Mouse (Mus musculus) kidney, embryonic 15.5 days (tissue): ENCODE measurements around the gene Lingo3. TPM values are rescaled to one million over a fixed set of nuclear protein-coding genes. Genes with fewer than 3 reads are reported as not detected.

Experiments used
- ATAC-seq: fragments of 200-750 bp; cut with Nextera tagmentation; replicated peaks from 2 replicates; pipeline ENCODE4 v1.8.0; 2017; ENCODE audit warnings: moderate TSS enrichment; ENCODE audit not compliant: low FRiP score
- H3K27ac ChIP-seq: fragments of 300-500 bp; sonication (generic); 2 replicates; pipeline ENCODE4 v1.5.1; 2015; ENCODE audit warnings: mild to moderate bottlenecking, inconsistent platforms
- H3K27me3 ChIP-seq: fragments of 300-500 bp; sonication (generic); 2 replicates; pipeline ENCODE4 v1.6.1; 2015; ENCODE audit warnings: inconsistent platforms
- H3K36me3 ChIP-seq: fragments of 300-500 bp; sonication (generic); 2 replicates; pipeline ENCODE4 v1.6.1; 2015; ENCODE audit warnings: inconsistent platforms
- H3K4me1 ChIP-seq: fragments of 300-500 bp; sonication (generic); 2 replicates; pipeline ENCODE4 v1.6.1; 2015; ENCODE audit warnings: inconsistent platforms
- H3K4me2 ChIP-seq: fragments of 300-500 bp; sonication (generic); 2 replicates; pipeline ENCODE4 v1.6.1; 2015; ENCODE audit warnings: moderate library complexity, mild to moderate bottlenecking, inconsistent platforms
- H3K4me3 ChIP-seq: fragments of 300-500 bp; sonication (generic); replicated peaks from 2 replicates; pipeline ENCODE4 v1.5.1; 2015; ENCODE audit warnings: mild to moderate bottlenecking, inconsistent platforms
- H3K9ac ChIP-seq: fragments of 300-500 bp; sonication (generic); 2 replicates; pipeline ENCODE4 v1.6.1; 2015; ENCODE audit warnings: mild to moderate bottlenecking, inconsistent platforms
- H3K9me3 ChIP-seq: fragments of 300-500 bp; sonication (generic); replicated peaks from 2 replicates; pipeline ENCODE4 v1.6.1; 2016; ENCODE audit warnings: inconsistent platforms
- WGBS: fragments of 180-500 bp; shearing (Covaris S2); methylation state at CpG from one replicate; pipeline ENCODE4 v1.1.7; 2015; ENCODE audit warnings: mixed read lengths; 5-methylcytosine and 5-hydroxymethylcytosine counted together
- microRNA counts: library from miRNA; unstranded; fragments of <30 nt; microRNA quantifications from one replicate; lab custom pipeline; 2016
- microRNA-seq: library from miRNA; unstranded; fragments of <30 nt; microRNA quantifications from one replicate; pipeline ENCODE4, GENCODE M21; 2016
- polyA plus RNA-seq: library from polyadenylated mRNA; unstranded; fragments of >200 nt; fragmentation: Nextera tagmentation; extraction: Ambion mirVana; gene quantifications from 2 replicates; pipeline ENCODE4 v1.2.1, GENCODE M21; 2015

Lingo3 gene
- polyA plus RNA-seq, 1 experiment from 2014 or later, result 0.83 TPM

DNA sequence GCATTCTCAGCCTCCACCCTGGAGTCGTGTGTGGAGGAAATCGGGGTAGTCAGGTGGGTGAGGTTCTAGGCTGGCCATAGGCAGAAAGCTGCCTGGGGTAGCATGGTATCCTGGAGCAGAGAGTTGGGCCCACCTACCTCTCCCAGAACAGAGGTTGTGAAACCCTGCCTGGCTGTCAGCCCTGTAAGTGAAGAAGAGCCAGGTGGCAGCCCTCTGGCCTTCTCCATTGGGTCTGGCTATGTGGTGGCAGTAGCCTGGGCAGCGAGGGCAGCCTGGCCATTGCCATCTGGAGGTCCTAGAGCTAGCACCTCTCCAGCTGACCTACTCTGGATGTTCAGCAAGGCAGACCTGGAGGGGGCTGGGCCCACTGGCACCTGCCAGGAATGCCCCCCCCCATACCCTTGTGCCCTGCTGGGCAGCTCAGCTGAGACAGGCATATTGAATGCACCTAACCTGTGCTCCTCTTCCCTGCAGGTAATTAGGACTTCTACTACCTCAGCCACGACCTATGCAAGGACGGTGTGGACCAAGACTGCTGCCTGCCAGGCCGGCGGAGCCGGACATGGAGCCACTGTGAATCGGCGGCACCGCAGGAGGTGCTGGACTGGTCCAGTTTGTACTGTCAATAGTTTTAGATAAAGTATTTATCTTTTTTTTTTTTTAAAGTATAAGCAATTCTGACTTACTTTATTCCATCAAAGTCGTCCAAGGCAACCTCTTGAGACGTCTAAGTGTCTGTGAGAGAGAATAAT lies 50.6 kb downstream of the Lingo3 start:
- Histone ChIP-seq H3K4me3 (no peak overlapping the region), H3K9me3 (no peaks in the 10 kb centered on the region), H3K4me1 (peaks cover 29% of the 10 kb centered on the region), H3K36me3 (peaks cover 86% of the 10 kb centered on the region), H3K27ac (no peak overlapping the region), H3K9ac (no peak overlapping the region), H3K4me2 (no peak overlapping the region), H3K27me3 (no peaks in the 10 kb centered on the region)
- ATAC-seq, result no peak
- WGBS, result 88% methylated on average over 13 of the region's 13 CpGs

DNA sequence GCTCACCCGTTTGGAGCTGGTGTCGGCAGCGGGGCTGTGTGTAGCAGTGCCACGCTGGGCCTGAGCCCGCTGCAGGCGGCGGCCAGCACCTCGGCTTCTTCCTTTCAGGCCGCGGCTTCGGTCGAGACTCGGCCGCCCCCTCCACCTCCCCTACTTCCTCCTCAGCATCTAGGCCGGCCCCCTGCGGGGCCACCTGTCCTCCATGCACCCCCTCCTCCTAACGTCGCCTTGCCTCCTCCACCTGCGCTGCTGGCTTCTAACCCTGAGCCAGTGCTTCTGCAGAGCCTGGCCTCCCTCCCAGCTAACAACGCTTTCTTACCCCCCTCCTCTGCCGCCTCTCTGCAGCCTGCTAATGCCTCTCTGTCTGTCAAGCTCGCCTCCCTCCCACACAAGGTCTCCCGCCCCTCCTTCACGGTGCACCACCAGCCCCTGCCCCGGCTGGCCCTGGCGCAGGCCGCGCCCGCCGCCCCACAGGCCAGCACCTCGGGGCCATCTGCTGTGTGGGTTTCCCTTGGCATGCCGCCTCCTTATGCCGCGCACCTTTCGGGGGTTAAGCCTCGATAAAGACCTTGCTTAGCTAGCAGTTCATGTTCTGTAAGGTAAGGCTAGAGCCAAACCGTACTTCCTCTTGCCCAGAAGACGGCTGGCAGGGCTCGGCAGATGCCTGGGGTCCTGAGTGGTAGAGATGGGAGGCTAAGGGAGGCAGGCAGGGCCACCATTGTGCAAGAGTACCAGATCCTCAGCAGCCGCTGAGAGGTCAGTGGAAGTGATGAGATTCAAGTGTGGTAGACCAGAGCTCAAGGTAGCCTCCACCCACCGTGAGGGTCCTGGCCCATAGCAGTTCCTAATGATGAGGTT lies 51.4 kb downstream of the Lingo3 start:
- Histone ChIP-seq H3K36me3 (peaks cover 94% of the 10 kb centered on the region), H3K27ac (peak overlapping the region; percentile 19; the same call in 1 of the 2 replicates), H3K9ac (no peak overlapping the region), H3K27me3 (no peaks in the 10 kb centered on the region), H3K4me2 (0 out of 2 replicates have a peak overlapping the region, but pooled peaks have one; percentile 4), H3K9me3 (no peaks in the 10 kb centered on the region), H3K4me3 (no peak overlapping the region), H3K4me1 (peaks cover 29% of the 10 kb centered on the region)
- 55% methylated on average over 41 of the region's 41 CpGs for WGBS
- 0 out of 2 replicates have a peak, but pooled peaks have one; percentile 13 for ATAC-seq

DNA sequence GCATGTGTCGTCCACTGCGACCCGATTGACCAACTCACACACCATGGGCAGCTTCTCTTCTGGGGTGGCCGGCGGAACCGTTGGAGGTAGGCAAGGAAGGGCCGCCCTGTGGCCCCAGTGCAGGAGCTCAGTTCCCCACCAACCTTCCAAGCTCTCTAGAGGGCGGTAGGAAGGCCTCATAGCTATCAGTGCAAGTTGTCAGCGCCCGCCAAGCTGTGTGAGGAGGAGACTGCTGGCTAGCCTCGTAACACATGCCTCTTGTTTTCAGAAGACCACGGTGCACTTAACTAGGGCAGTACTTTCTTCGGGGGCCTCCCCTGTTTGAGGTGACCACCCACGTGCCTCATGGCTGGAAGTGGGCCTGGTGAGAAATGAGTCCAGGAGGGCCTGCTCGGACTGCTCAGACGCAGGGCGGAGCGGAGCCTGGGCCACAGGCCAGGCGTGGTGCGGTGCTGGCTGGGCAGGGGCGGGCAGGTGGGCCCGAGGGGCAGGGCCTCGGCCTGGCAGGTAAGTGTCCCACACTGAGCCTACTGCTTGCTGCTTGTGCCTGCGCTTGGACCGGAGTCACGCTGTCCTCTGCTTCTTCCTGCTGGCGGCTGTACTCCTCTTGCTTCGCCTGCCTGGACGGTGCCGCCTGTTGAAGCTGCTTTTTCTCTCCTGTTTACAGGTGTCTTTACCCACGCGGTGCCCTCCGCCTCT lies 52.2 kb downstream of the Lingo3 start:
- Histone ChIP-seq H3K9me3 (no peaks in the 10 kb centered on the region), H3K4me1 (peaks cover 23% of the 10 kb centered on the region), H3K36me3 (peaks cover 99% of the 10 kb centered on the region), H3K27me3 (no peaks in the 10 kb centered on the region), H3K9ac (no peak overlapping the region), H3K27ac (0 out of 2 replicates have a peak overlapping the region, but pooled peaks have one; percentile 19), H3K4me2 (no peak overlapping the region), H3K4me3 (no peak overlapping the region)
- 81% methylated on average over 33 of the region's 33 CpGs for WGBS
- no peak for ATAC-seq

DNA sequence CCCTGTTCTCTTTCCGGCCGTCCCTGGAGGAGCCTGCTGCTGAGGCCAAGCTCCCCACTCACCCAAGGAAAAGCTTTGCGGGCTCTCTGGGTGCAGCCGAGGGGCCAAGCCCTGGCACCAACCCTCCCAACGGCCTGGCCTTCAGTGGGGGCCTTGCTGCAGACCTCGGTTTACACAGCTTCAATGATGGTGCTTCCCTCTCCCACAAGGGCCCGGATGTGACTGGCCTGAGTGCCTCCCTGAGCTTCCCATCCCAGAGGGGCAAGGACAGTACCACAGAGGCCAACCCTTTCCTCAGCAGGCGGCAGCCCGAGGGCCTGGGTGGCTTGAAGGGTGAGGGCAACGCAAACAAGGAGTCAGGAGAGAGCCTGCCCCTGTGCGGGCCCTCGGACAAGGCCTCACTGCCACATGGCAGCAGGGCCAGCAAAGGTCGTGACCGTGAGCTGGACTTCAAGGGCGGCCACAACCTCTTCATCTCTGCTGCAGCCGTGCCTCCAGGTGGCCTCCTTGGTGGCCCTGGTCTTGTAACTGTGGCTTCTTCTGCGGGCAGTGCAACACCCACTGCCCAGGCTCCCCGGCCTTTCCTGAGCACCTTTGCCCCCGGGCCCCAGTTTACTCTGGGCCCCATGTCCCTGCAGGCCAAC lies 53.0 kb downstream of the Lingo3 start:
- Histone ChIP-seq H3K4me3 (no peak overlapping the region), H3K27me3 (no peaks in the 10 kb centered on the region), H3K27ac (no peak overlapping the region), H3K4me1 (peaks cover 16% of the 10 kb centered on the region), H3K4me2 (no peak overlapping the region), H3K9ac (no peak overlapping the region), H3K9me3 (no peaks in the 10 kb centered on the region), H3K36me3 (peaks cover 99% of the 10 kb centered on the region)
- ATAC-seq, result no peak
- WGBS, result 82% methylated on average over 19 of the region's 19 CpGs

DNA sequence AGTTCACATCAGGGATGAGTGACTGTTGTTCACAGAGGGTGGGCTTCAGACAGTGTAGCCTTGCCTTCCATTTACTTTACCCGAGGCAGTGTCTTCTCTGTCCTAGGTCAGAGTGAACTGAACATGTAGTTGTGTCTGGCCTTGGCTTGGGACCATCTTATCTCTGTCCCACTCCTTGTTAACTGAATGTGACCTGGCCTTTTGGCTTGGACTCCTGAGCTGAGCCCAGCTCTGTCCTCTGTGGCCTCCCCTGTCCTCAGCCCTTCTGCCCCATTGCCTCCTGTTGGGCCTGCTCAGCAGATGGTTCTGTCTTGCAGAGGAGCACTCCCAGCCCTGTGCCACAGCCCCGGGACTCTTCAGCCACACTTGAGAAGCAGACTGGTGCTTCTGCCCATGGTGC lies 56.3 kb downstream of the Lingo3 start:
- Histone ChIP-seq H3K36me3 (peaks cover 99% of the 10 kb centered on the region), H3K27me3 (no peaks in the 10 kb centered on the region), H3K4me2 (no peak overlapping the region), H3K9me3 (no peaks in the 10 kb centered on the region), H3K4me3 (no peak overlapping the region), H3K9ac (no peak overlapping the region), H3K4me1 (peaks cover 13% of the 10 kb centered on the region), H3K27ac (no peak overlapping the region)
- WGBS, result 80% methylated on average over 2 of the region's 2 CpGs
- ATAC-seq, result no peak

DNA sequence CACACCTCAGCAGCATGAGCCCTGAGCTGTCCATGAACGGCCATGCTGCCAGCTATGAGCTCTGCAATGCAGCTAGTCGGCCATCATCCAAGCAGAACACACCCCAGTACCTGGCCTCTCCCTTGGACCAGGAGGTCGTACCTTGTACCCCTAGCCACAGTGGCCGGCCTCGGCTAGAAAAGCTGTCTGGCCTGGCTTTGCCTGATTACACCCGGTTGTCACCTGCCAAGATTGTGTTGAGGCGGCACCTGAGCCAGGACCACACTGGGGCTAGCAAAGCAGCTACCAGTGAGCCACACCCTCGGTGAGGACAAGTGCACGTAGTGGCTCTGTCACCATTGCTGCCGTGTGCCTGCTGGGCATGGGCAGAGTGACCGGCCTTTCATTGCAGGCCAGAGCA lies 57.9 kb downstream of the Lingo3 start:
- no peak for ATAC-seq
- H3K4me2 ChIP-seq, result no peak overlapping the region
- 0 out of 2 replicates have a peak, but pooled peaks cover 2% of the 10 kb centered on the region for H3K4me1 ChIP-seq
- H3K27ac ChIP-seq, result no peak overlapping the region
- no peak overlapping the region for H3K4me3 ChIP-seq
- no peaks in the 10 kb centered on the region for H3K9me3 ChIP-seq
- H3K36me3 ChIP-seq, result peaks cover 99% of the 10 kb centered on the region
- WGBS, result 90% methylated on average over 11 of the region's 11 CpGs
- no peaks in the 10 kb centered on the region for H3K27me3 ChIP-seq
- no peak overlapping the region for H3K9ac ChIP-seq

DNA sequence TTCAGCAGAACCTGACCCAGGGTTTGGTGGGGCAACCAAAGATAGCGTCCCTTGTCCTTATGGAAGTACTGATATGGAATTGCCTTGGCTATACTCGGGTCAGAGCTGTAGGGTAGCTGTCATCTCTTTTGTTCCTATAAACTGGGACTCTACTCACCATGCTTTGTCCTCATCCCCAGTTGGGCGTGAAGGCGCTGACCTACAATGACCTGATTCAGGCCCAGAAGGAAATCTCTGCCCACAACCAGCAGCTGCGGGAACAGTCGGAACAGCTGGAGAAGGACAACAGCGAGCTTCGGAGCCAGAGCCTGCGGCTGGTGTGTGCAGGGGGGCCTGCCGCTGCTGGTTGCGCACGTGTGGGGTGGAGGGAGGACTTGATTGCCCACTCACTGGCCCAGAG lies 59.0 kb downstream of the Lingo3 start:
- no peak for ATAC-seq
- Histone ChIP-seq H3K27ac (no peak overlapping the region), H3K9me3 (no peaks in the 10 kb centered on the region), H3K4me3 (no peak overlapping the region), H3K4me1 (no peaks in the 10 kb centered on the region), H3K4me2 (no peak overlapping the region), H3K36me3 (peaks cover 99% of the 10 kb centered on the region), H3K27me3 (no peaks in the 10 kb centered on the region), H3K9ac (no peak overlapping the region)
- 86% methylated on average over 12 of the region's 12 CpGs for WGBS

DNA sequence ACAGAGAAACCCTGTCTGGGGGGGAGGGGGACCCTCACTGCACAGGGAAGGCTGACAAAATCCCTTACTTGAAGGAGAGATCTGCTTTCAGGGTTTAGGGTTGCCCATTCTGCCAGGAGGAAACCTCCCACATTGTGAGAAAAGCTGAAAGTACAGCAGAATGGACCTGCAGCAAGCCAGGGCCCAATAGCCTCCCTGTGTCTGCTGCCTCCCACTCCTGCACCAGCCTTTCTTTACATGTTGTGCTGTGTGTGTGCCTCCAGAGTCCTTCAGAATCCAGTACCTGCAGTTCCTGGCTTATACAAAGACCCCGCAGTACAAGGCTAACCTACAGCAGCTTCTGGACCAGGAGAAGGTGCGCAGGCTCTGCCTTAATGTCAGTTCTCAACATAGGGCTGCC lies 59.5 kb downstream of the Lingo3 start:
- H3K4me2 ChIP-seq, result no peak overlapping the region
- no peak overlapping the region for H3K27ac ChIP-seq
- peaks cover 100% of the 10 kb centered on the region for H3K36me3 ChIP-seq
- H3K27me3 ChIP-seq, result no peaks in the 10 kb centered on the region
- no peaks in the 10 kb centered on the region for H3K9me3 ChIP-seq
- no peak overlapping the region for H3K9ac ChIP-seq
- no peak overlapping the region for H3K4me3 ChIP-seq
- no peaks in the 10 kb centered on the region for H3K4me1 ChIP-seq
- ATAC-seq, result no peak
- 100% methylated on average over 2 of the region's 2 CpGs for WGBS

MicroRNAs within 50 kb of the gene (microRNA counts, 519-probe panel; counts per million panel counts)
- 31.7 counts per million for microRNA mmu-miR-1982 (lab: Ali Mortazavi, UCI)

Small RNA genes within 50 kb of the gene (microRNA-seq; reads per million reads assigned to microRNA genes)
- 1.8 reads per million, percentile 6 among the genes with 10 or more reads in this experiment for gene Mir1982

Other genes starting within 250 kb of the Lingo3 start
- gene Scamp4, start 241.2 kb downstream of the Lingo3 start, polyA plus RNA-seq, result 93.5 and 107 TPM in 2 replicates
- gene Adat3, start 241.2 kb downstream of the Lingo3 start, polyA plus RNA-seq, result 7.0 and 8.6 TPM in 2 replicates
- gene Gm49322, start 238.0 kb downstream of the Lingo3 start, polyA plus RNA-seq, result 4.5 and 5.3 TPM in 2 replicates
- 156 and 183 TPM in 2 replicates for gene Csnk1g2, start 221.2 kb downstream of the Lingo3 start, polyA plus RNA-seq
- 78.6 and 83.2 TPM in 2 replicates for gene Btbd2, start 187.0 kb downstream of the Lingo3 start, polyA plus RNA-seq
- 95.3 and 103 TPM in 2 replicates for gene Mknk2, start 165.9 kb downstream of the Lingo3 start, polyA plus RNA-seq
- gene Mob3a, start 142.1 kb downstream of the Lingo3 start, polyA plus RNA-seq, result 37.7 and 41.5 TPM in 2 replicates
- gene Izumo4, start 141.9 kb downstream of the Lingo3 start, polyA plus RNA-seq, result 22.8 and 26.2 TPM in 2 replicates
- 68.1 and 70.9 TPM in 2 replicates for gene Ap3d1, start 101.8 kb downstream of the Lingo3 start, polyA plus RNA-seq
- gene Dot1l, start 88.8 kb downstream of the Lingo3 start, polyA plus RNA-seq, result 17.3 and 21.8 TPM in 2 replicates
- 78.2 and 92.6 TPM in 2 replicates for gene Sf3a2, start 45.8 kb downstream of the Lingo3 start, polyA plus RNA-seq
- 126 and 130 TPM in 2 replicates for gene Plekhj1, start 45.4 kb downstream of the Lingo3 start, polyA plus RNA-seq
- gene Amh, start 38.8 kb downstream of the Lingo3 start, polyA plus RNA-seq, result 0.09 TPM in 1 of 2 replicates, not detected in the other
- gene Jsrp1, start 30.5 kb downstream of the Lingo3 start, polyA plus RNA-seq, result 5.6 and 5.7 TPM in 2 replicates
- gene Oaz1, start 17.4 kb downstream of the Lingo3 start, polyA plus RNA-seq, result 1,583 and 1,739 TPM in 2 replicates
- 303 and 328 TPM in 2 replicates for gene Lsm7, start 11.2 kb upstream of the Lingo3 start, polyA plus RNA-seq
- 43.8 and 48.1 TPM in 2 replicates for gene Sppl2b, start 11.2 kb upstream of the Lingo3 start, polyA plus RNA-seq
- gene Tmprss9, start 27.8 kb upstream of the Lingo3 start, polyA plus RNA-seq, result 0.04 TPM in 1 of 2 replicates, not detected in the other
- gene Timm13, start 56.9 kb upstream of the Lingo3 start, polyA plus RNA-seq, result 365 and 368 TPM in 2 replicates
- 55.0 and 59.3 TPM in 2 replicates for gene Lmnb2, start 74.2 kb upstream of the Lingo3 start, polyA plus RNA-seq
- gene Gadd45b, start 86.0 kb upstream of the Lingo3 start, polyA plus RNA-seq, result 18.0 and 20.8 TPM in 2 replicates
- 5.0 and 5.6 TPM in 2 replicates for gene Gng7, start 170.9 kb upstream of the Lingo3 start, polyA plus RNA-seq
- 0.19 and 0.23 TPM in 2 replicates for gene Diras1, start 181.6 kb upstream of the Lingo3 start, polyA plus RNA-seq
- gene Slc39a3, start 193.4 kb upstream of the Lingo3 start, polyA plus RNA-seq, result 13.7 and 16.3 TPM in 2 replicates
- 201 and 226 TPM in 2 replicates for gene Sgta, start 216.1 kb upstream of the Lingo3 start, polyA plus RNA-seq
- gene Thop1, start 226.0 kb upstream of the Lingo3 start, polyA plus RNA-seq, result 62.5 and 67.4 TPM in 2 replicates